Mouse (Mus musculus): Measurements from ENCODE around the gene Rad9b. TPM values are rescaled to one million over a fixed set of nuclear protein-coding genes. Genes with fewer than 3 reads are reported as not detected.

Gene Rad9b
- polyA plus RNA-seq, 1 experiment from 2014 or later, result 9.5 TPM

DNA sequence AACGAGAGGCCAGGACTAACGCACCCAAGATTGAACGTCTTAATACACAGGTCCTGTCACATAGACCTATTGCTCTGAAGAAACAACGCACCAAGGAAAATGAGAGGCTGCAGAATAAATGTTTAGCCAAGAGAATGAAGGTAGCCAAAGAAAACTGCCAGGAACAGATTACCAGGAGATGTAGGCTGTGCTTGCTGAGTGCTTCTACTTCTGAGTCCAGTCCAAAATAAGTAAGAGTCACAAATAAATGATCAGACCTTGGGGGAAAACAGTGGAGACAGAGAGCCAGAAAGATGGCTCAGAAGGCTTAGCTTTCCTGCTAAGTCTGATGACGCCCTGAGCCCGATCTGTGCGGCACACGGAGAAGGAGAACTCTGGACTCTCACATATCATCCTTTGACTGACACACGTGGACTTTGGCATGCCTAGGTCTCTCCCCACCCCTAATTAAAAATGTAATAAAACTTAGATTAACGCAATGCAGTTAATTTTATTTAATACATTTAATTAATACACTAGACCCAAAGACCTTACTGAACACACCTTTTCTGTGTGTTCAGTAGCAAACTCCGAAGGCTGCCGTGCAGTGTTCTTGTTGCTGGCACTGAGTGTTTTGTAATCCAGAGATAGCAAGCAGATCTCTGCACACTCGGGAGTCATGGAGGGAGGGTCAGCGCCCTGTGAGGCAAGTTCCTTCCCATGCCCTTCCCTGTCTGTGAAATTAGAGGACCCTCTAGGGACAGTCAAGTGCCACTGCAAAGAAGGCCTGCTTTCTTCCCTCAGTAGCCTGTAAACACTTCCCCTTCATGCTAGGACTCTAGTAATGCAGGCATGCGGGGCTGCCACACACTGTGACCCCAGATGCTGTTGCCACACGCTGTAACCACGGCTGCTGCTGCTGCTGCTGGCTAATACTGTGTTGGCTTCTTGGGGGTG lies 51.0 kb downstream of the Rad9b start:
- Histone ChIP-seq H3K27ac (replicated peaks) (no peak overlapping the region), H3K4me1 (0 out of 2 replicates have a peak, but pooled peaks cover 13% of the 10 kb centered on the region), H3K9me3 (replicated peaks) (no peaks in the 10 kb centered on the region), H3K4me3 (no peak overlapping the region), H3K36me3 (peaks cover 22% of the 10 kb centered on the region), H3K27me3 (ENCODE audit: low read depth, poor library complexity, severe bottlenecking) (no peaks in the 10 kb centered on the region)
- 82% methylated on average over 17 of the region's 17 CpGs for WGBS
- no peak for DNase-seq (ENCODE audit: low spot score)

GRCm38 (mm10) chr5:122300071-122300518 lies 53.9 kb downstream of the Rad9b start:
- Histone ChIP-seq H3K36me3 (peaks cover 14% of the 10 kb centered on the region; the same call in 1 of the 2 replicates), H3K27me3 (ENCODE audit: low read depth, poor library complexity, severe bottlenecking) (no peaks in the 10 kb centered on the region), H3K27ac (replicated peaks) (no peak overlapping the region), H3K4me3 (no peak overlapping the region), H3K9me3 (replicated peaks) (no peaks in the 10 kb centered on the region), H3K4me1 (peaks cover 18% of the 10 kb centered on the region)
- DNase-seq (ENCODE audit: low spot score), result no peak
- 92% methylated on average over 6 of the region's 6 CpGs for WGBS

DNA sequence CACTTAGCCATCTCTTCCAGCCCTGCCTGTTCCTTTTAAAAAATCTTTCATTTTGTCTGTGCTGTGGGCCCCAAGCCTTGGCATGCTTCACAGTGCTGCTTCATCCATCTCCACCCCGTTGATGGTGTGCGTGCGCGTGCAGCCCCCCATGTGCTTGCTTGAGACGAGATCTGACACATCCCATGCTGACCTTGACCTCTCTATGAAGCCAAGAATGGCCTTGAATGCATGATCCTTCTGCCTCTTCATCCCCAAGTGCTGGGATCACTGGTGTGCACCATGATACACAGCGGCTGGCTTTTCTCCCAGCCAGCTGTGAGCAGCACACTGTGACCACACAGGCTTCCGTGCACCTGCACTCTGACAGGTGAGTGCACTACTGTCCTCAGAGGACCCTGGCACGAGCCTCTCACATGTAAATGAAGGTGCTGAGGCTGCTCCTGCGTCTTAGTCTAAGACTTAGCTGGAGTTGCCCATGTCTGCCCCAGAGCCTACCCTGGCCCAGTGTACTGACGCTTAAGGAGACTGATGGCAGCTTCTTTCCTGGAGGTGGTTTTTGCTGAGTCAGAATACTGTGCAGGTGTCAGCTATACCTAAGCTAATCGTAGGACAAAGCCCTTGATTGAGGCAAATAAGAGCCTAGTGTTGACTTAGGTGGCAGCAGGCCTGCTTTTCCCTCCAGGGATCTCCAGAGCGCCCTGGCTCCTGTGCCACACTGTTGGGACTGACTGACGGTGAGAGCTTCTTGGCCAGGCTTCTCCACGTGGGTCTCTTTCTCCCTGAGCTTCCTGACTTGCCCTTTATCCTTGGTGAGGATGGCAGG lies 58.7 kb downstream of the Rad9b start:
- Histone ChIP-seq H3K4me3 (no peak overlapping the region), H3K27me3 (ENCODE audit: low read depth, poor library complexity, severe bottlenecking) (no peaks in the 10 kb centered on the region), H3K27ac (replicated peaks) (peak overlapping the region; percentile 34; the same call in 1 of the 2 replicates), H3K4me1 (peaks cover 43% of the 10 kb centered on the region), H3K9me3 (replicated peaks) (no peaks in the 10 kb centered on the region), H3K36me3 (peaks cover 9% of the 10 kb centered on the region; the same call in 1 of the 2 replicates)
- 81% methylated on average over 14 of the region's 14 CpGs for WGBS
- no peak for DNase-seq (ENCODE audit: low spot score)

DNA sequence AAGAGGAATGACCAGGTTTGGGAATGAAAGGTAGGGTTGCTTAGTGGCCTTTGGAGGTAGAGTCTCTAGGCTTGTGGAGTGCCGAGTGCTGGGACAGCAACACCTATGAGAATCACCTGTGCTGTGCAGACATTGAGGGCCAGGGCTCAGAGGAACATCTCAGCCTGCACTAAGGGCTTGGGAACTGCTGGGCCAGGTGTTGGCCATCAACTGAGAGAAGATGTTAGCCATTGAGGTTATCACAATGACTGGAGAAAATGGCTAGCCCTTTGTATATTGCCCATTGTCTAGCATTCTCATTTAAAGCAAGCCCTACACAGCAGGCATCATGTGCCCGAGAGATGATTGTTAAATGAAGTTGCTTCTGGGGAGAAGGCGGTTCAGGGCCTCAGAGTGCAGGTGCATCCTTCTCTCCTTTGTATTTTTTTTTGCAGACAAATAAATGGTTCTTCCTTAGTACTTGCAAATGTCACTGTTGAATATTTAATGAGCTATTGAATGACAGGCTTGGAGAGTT lies 59.8 kb downstream of the Rad9b start:
- 78% methylated on average over 3 of the region's 3 CpGs for WGBS
- H3K27ac ChIP-seq (replicated peaks), result peak overlapping the region; percentile 72
- no peaks in the 10 kb centered on the region for H3K27me3 ChIP-seq (ENCODE audit: low read depth, poor library complexity, severe bottlenecking)
- H3K36me3 ChIP-seq, result peaks cover 11% of the 10 kb centered on the region
- no peak for DNase-seq (ENCODE audit: low spot score)
- H3K4me3 ChIP-seq, result no peak overlapping the region
- H3K9me3 ChIP-seq (replicated peaks), result peaks cover 3% of the 10 kb centered on the region; the same call in 1 of the 2 replicates
- H3K4me1 ChIP-seq, result peaks cover 43% of the 10 kb centered on the region

DNA sequence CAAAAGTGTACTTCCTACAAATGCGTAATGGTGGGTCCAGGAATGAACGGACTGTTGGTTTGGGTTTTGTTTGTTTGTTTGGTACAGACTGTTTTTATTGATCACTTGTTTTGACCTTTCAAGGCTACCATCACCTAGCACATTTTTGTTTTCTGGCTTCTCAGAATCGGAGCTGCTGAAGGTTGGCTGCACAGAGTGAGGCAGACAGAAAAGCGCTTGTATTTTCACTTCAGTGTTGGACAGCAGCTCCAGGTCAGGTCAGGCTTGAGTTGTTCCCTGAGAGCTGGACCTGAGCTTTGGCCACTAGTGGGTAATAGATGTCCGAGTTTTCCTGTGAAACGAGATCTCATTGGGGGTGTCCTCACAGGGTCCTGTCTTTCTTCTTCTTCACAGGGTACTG lies 60.9 kb downstream of the Rad9b start:
- H3K36me3 ChIP-seq, result peaks cover 23% of the 10 kb centered on the region
- no peak overlapping the region for H3K4me3 ChIP-seq
- H3K9me3 ChIP-seq (replicated peaks), result peaks cover 3% of the 10 kb centered on the region; the same call in 1 of the 2 replicates
- no peak overlapping the region for H3K27ac ChIP-seq (replicated peaks)
- H3K27me3 ChIP-seq (ENCODE audit: low read depth, poor library complexity, severe bottlenecking), result no peaks in the 10 kb centered on the region
- no peak for DNase-seq (ENCODE audit: low spot score)
- peaks cover 43% of the 10 kb centered on the region for H3K4me1 ChIP-seq
- WGBS, result 85% methylated on average over 6 of the region's 6 CpGs

- Histone ChIP-seq H3K9me3 (replicated peaks) (peaks cover 3% of the 10 kb centered on the region; the same call in 1 of the 2 replicates), H3K27me3 (ENCODE audit: low read depth, poor library complexity, severe bottlenecking) (no peaks in the 10 kb centered on the region), H3K27ac (replicated peaks) (no peak overlapping the region), H3K36me3 (peaks cover 37% of the 10 kb centered on the region), H3K4me3 (no peak overlapping the region), H3K4me1 (peaks cover 48% of the 10 kb centered on the region)
- WGBS, result 78% methylated on average over 17 of the region's 17 CpGs
- DNase-seq (ENCODE audit: low spot score), result no peak
Observed at GRCm38 (mm10) chr5:122291553-122292339, 62.3 kb downstream of the Rad9b start.

DNA sequence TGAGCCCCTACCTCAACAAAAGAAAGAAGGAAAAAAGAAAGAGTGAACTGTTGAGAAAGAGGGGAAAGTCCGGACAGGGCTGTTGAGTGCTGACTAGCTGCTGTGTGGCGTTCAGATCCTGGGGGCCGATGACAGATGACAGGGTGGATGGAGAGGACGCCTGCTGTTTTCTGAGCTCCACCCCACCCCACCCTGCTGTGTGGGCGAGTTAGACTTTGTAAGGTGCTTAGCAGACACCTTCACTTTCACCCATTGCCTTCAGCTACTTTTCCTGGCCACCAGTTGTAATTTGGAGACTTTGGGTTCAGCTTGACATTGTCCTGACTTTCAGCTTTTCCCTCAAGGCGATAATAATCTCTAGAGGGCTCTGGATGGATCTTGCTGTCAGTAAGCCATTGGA lies 62.9 kb downstream of the Rad9b start:
- Histone ChIP-seq H3K4me1 (peaks cover 53% of the 10 kb centered on the region), H3K36me3 (peaks cover 38% of the 10 kb centered on the region), H3K27me3 (ENCODE audit: low read depth, poor library complexity, severe bottlenecking) (no peaks in the 10 kb centered on the region), H3K27ac (replicated peaks) (no peak overlapping the region), H3K9me3 (replicated peaks) (peaks cover 3% of the 10 kb centered on the region; the same call in 1 of the 2 replicates), H3K4me3 (no peak overlapping the region)
- 65% methylated on average over 6 of the region's 6 CpGs for WGBS
- DNase-seq (ENCODE audit: low spot score), result no peak

GRCm38 (mm10) chr5:122288147-122288811 lies 65.8 kb downstream of the Rad9b start:
- 86% methylated on average over 4 of the region's 4 CpGs for WGBS
- no peak overlapping the region for H3K4me3 ChIP-seq
- H3K27ac ChIP-seq (replicated peaks), result no peak overlapping the region
- H3K27me3 ChIP-seq (ENCODE audit: low read depth, poor library complexity, severe bottlenecking), result no peaks in the 10 kb centered on the region
- peaks cover 52% of the 10 kb centered on the region for H3K4me1 ChIP-seq
- H3K9me3 ChIP-seq (replicated peaks), result peaks cover 3% of the 10 kb centered on the region; the same call in 1 of the 2 replicates
- DNase-seq (ENCODE audit: low spot score), result no peak
- peaks cover 38% of the 10 kb centered on the region for H3K36me3 ChIP-seq

DNA sequence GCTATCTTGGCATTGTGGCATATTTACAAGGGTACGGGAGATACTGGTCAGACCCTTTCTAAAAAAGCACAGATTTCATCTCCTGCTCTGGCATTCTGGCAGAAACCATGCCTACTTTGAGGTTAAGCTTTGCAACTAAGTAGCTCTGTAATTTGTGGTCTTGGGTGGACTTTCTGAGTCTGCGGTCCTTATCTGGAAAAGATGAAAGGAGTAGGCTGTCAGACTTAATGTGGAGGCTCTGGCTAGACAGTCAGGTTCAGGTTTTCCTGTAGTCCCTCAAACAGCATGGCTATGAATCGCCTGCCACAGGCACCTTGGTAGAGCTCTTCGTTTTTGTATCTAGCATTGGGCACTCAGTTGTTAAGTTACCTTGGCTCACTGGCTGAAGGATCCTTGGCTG lies 67.0 kb downstream of the Rad9b start:
- Histone ChIP-seq H3K4me1 (peaks cover 40% of the 10 kb centered on the region), H3K4me3 (no peak overlapping the region), H3K9me3 (replicated peaks) (peaks cover 3% of the 10 kb centered on the region; the same call in 1 of the 2 replicates), H3K27ac (replicated peaks) (no peak overlapping the region), H3K36me3 (peaks cover 38% of the 10 kb centered on the region), H3K27me3 (ENCODE audit: low read depth, poor library complexity, severe bottlenecking) (no peaks in the 10 kb centered on the region)
- no peak for DNase-seq (ENCODE audit: low spot score)
- WGBS, result 96% methylated on average over 4 of the region's 4 CpGs

GRCm38 (mm10) chr5:122286191-122286590 lies 67.8 kb downstream of the Rad9b start:
- H3K27ac ChIP-seq (replicated peaks), result no peak overlapping the region
- peaks cover 38% of the 10 kb centered on the region for H3K36me3 ChIP-seq
- 0 out of 2 replicates have a peak, but pooled peaks cover 2% of the 10 kb centered on the region for H3K27me3 ChIP-seq (ENCODE audit: low read depth, poor library complexity, severe bottlenecking)
- peak overlapping the region; percentile 97; the same call in 1 of the 2 replicates for H3K4me3 ChIP-seq
- peaks cover 34% of the 10 kb centered on the region for H3K4me1 ChIP-seq
- 90% methylated on average over 10 of the region's 10 CpGs for WGBS
- H3K9me3 ChIP-seq (replicated peaks), result peaks cover 3% of the 10 kb centered on the region; the same call in 1 of the 2 replicates
- DNase-seq (ENCODE audit: low spot score), result no peak

DNA sequence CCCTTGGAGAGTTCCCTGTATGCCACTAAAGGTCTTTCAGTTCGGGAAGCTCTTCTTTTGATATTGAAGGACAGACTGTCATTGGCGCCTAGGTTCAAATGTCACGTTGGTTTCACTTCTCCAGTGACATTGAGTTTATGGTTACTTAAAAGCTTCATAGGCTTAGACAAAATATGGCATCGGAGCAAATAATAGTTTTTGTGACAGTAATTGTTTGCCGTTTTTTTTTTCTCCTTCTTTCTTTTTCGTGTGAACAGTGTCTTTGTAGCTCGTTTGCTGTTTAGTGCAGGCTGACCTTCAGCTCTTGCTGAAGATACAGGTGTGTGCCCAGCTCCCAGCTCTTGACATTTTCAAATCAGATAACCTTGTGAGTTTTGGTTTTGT lies 68.3 kb downstream of the Rad9b start:
- Histone ChIP-seq H3K27ac (replicated peaks) (no peak overlapping the region), H3K36me3 (peaks cover 38% of the 10 kb centered on the region), H3K9me3 (replicated peaks) (peaks cover 3% of the 10 kb centered on the region; the same call in 1 of the 2 replicates), H3K4me3 (peak overlapping the region; percentile 97), H3K27me3 (ENCODE audit: low read depth, poor library complexity, severe bottlenecking) (peaks cover 6% of the 10 kb centered on the region; the same call in 1 of the 2 replicates), H3K4me1 (peaks cover 33% of the 10 kb centered on the region)
- DNase-seq (ENCODE audit: low spot score), result no peak
- 65% methylated on average over 7 of the region's 7 CpGs for WGBS

All from midbrain, embryonic 10.5 days (tissue).